Mouse (Mus musculus) G1E-ER4 (cell line): ENCODE results near the gene Gpr31b. TPM values are rescaled to one million over a fixed set of nuclear protein-coding genes. Genes with fewer than 3 reads are reported as not detected.
"Not testable (repeated sequence)": the region's sequence is repeated elsewhere in the genome, so short reads cannot be mapped to it uniquely, and the experiment has no call there.

Experiments used
- GATA1 ChIP-seq: IDR thresholded peaks from one replicate; pipeline ENCODE4 v1.8.0; 2012; ENCODE audit warnings: low read length, inconsistent platforms
- polyA plus RNA-seq: library from polyadenylated mRNA; stranded (reverse); fragments of >175 nt; gene quantifications from 2 replicates; pipeline ENCODE4 v1.2.3, GENCODE M21; 2012

Gene Gpr31b
- not detected in 2 replicates for polyA plus RNA-seq

DNA sequence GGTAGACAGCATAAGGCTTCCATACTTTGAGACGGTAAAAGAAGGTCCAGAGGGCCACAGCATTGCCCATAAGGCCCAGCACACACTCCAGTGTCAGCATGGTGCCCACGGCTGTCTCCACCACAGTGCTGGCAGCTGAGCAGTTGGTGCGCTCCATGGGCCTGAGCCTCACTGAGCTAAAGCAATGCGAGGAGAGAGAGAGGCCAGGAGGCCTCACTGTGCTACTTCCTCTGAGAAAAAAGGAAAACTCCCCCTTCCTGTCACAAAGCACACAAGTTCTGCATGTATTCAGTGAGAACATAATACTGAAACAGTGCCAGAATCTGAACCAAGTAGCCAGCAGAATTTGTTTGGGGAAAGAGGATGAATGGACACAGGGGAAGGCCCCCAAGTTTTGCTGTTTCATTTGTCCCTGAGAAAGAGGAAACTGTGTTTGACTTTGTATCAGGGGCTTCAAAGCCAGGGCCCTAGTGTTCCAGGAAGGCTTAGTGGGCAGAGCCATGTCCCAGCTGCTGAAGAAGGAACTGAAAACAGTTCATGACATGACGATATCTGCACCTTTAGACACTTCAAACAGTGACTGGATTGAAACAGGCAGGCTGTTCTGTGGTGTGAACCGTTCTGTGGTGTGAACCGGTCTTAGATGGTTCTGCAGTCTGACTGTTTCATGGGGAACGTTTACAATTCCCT is at the start of gene Gpr31b:
Gpr31b (minus strand) TSS at position 173 of the 690 bp plus-strand sequence.
- TF ChIP-seq GATA1 = not testable (repeated sequence)

DNA sequence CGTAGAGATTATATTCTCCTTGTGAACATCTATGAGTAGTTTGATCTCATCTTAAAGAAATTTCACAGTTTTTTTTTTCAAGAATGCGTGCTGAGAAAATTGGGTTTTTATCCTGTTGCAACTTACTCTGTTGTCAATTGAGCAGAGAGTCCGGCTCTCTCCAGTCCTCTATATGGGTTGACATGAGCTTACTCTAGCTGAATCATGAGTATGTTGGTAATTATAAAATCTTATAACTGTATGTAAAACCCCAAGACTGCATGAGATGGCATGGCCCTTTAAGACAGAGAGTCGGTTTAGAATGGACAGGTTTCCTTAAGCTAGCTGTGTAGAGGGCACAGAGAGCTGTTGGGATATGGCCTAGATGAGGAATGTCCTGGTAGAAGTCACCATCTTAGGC is 8.7 kb upstream of the Gpr31b start, which contains the start of gene Tcp10b:
Tcp10b (plus strand) TSS at position 301 of the 400 bp plus-strand sequence.
- not testable (repeated sequence) for TF ChIP-seq GATA1

- TF ChIP-seq GATA1 = no peak
Measured at GRCm38 (mm10) chr17:13013316-13013715, 38.8 kb downstream of the Gpr31b start.

DNA sequence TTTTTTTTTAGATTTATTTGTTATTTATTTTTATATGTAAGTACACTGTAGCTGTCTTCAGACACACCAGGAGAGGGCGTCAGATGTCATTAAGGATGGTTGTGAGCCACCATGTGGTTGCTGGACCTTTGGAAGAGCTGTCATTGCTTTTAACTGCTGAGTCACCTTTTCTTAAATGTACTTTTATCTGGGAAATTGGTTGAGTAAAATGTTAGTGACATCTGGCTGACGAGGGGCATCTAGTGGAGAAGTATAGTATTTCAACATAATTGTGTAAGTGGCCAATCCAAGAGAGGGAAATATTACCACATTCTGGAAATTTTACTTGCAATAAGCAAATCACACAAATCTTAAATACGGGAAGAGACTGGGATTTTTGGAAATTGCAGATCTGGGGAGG is 42.2 kb downstream of the Gpr31b start:
- no peak for TF ChIP-seq GATA1

GRCm38 (mm10) chr17:13008528-13008927 is 43.6 kb downstream of the Gpr31b start:
- no peak for TF ChIP-seq GATA1

- no peak for TF ChIP-seq GATA1
Measured at GRCm38 (mm10) chr17:13007730-13008425, 44.2 kb downstream of the Gpr31b start.

DNA sequence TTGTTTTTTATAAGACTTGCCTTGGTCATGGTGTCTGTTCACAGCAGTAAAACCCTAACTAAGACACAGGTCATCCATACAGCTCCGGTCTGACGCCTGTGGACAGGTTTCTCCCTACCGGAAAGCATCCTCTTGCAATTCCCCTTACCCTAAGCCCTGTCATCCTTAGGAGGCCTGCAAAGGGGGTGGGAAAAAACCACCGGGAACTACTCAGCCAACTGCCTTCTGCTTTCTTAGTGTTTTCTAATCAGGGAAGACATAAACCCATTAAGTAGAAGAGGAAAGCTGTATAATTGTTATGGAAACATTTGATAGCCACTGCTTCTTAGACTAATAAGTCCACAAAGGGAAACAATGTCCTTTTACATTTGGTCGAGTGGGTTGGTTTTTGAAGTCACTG is 45.1 kb downstream of the Gpr31b start:
- no peak for TF ChIP-seq GATA1

DNA sequence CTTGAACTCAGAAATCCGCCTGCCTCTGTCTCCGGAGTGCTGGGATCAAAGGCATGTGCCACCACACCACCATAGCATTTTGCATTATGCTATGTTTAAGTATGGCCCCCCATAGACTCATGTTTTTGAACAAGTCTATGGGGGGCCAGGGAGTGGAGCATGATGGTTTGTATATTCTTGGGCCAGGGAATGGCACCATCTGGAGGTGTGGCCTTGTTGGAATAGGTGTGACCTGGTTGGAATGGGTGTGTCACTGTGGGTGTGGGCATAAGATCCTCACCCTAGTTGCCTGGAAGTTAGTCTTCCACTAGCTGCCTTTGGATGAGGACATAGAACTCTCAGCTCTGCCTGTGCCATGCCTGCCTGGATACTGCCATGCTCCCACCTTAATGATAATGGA is 45.5 kb downstream of the Gpr31b start, which contains the start of gene Sod2:
Sod2 (plus strand) TSS at position 301 of the 400 bp plus-strand sequence.
- not testable (repeated sequence) for TF ChIP-seq GATA1

Other genes starting within 250 kb of the Gpr31b start
- not detected in 2 replicates for gene Mas1, start 184.2 kb downstream of the Gpr31b start, polyA plus RNA-seq
- not detected in 2 replicates for gene Mrgprh, start 176.3 kb downstream of the Gpr31b start, polyA plus RNA-seq
- not detected in 2 replicates for gene Pnldc1, start 142.1 kb downstream of the Gpr31b start, polyA plus RNA-seq
- gene Tcp1, start 136.6 kb downstream of the Gpr31b start, polyA plus RNA-seq = 23.7 and 53.6 TPM in 2 replicates
- gene Mrpl18, start 136.0 kb downstream of the Gpr31b start, polyA plus RNA-seq = 64.7 and 118 TPM in 2 replicates
- 0.05 TPM in 1 of 2 replicates, not detected in the other for gene Acat3, start 111.7 kb downstream of the Gpr31b start, polyA plus RNA-seq
- gene Acat2, start 91.5 kb downstream of the Gpr31b start, polyA plus RNA-seq = 20.6 and 26.4 TPM in 2 replicates
- 37.2 and 50.4 TPM in 2 replicates for gene Wtap, start 58.1 kb downstream of the Gpr31b start, polyA plus RNA-seq
- gene Sod2, start 45.5 kb downstream of the Gpr31b start, polyA plus RNA-seq = 554 and 793 TPM in 2 replicates
- not detected in 2 replicates for gene Tcp10b, start 8.8 kb upstream of the Gpr31b start, polyA plus RNA-seq
- not detected in 2 replicates for gene Unc93a, start 79.5 kb upstream of the Gpr31b start, polyA plus RNA-seq
- not detected in 2 replicates for gene Smok2a, start 168.9 kb upstream of the Gpr31b start, polyA plus RNA-seq
- not detected in 2 replicates for gene Smok2b, start 178.0 kb upstream of the Gpr31b start, polyA plus RNA-seq